Mouse (Mus musculus): ENCODE measurements around the gene Nubp2. TPM values are rescaled to one million over a fixed set of nuclear protein-coding genes. Genes with fewer than 3 reads are reported as not detected.

Nubp2 gene
- 10 to 100 TPM; 19.9 to 21.8 TPM for total RNA-seq (2021)
- long read RNA-seq, experiment 1, transcript Nubp2-201 (7 exons, 1,427 nt): major isoform, 38 of 51 reads
- long read RNA-seq, experiment 1, partial matches to known transcripts: 0 of 51 reads
- long read RNA-seq, experiment 1, other reads (novel, unspliced or antisense): 6 of 51 reads
- long read RNA-seq, experiment 2, transcript Nubp2-201 (7 exons, 1,427 nt): major isoform, 27 of 43 reads
- long read RNA-seq, experiment 2, partial matches to known transcripts: 3 of 43 reads
- long read RNA-seq, experiment 2, other reads (novel, unspliced or antisense): 5 of 43 reads

DNA sequence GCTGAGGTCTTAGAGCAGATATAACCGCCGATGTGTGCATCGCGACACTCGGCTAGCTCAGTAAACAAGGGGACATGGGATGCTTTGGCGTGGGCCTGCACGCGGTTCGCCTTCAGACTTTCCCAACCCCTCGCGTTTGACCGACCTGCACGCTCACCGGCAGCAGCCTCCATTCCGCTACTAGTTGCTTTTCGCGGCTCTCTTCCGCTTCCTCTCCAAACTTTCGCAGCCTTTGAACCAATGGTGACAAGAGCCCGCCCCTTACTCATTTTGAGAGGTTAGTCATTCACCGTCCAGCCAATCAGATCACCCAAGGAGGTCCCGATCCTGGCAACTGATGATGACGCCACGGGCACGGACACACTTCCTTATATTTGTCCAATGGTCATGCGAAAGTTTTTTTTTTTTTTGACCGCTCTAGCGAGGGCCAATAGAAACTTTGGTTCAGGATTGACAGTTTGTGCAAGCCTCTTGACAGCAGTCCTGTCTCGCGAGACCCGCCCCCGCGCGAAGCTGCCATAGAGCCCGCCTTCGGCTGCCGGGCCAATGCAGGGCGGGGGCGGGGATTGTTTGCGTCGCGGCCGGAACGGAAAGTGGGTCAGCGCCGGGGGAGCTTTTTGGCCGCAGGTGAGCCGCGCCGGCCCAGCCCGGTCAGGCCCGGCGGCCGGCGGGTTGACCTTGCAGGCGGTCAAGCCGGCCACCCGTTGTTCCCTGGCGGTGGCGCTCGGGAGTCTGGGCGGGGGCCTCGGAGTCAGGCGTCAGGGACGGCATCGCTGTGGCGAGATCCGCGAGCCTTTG lies at the start of gene Nubp2, which contains the start of gene Spsb3:
Gene Nubp2, minus strand, starts transcription at position 216 of the 798 bp plus-strand sequence.
Gene Spsb3, plus strand, starts transcription at position 510 of the 798 bp plus-strand sequence.
- intact Hi-C loops (cut with DNase I): no loop called here
- DNase-seq: peak; percentile 98

DNA sequence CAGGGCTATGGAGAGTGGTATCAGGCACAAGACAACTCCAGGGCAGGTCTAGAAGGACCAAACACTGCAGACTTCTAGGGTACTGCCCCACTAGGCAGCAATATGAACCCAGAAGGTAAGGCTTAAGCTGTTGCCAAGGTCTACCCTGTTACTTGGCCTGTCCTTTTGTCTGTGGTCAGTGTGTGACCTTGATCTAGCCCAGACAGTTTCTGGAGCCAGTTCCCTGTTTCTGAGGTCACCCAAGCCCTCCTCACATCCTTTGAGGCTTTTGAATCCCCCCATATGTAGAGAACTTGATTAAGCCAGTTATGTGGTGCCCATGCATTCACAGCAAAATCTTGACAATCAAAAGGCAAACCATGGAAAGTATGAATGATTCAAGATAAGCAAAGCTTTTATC lies 49.5 kb upstream of the Nubp2 start:
- intact Hi-C loops (cut with DNase I): loop anchor here (10.0 kb wide), 1 partner anchor 339 kb away; the partner anchor contains the start of gene Ube2i
- DNase-seq: no peak

GRCm38 (mm10) chr17:24934926-24935325 lies 48.8 kb upstream of the Nubp2 start:
- no peak for DNase-seq
- intact Hi-C loops (cut with DNase I): loop anchor here (10.0 kb wide), 1 partner anchor 340 kb away; the partner anchor contains the start of gene Ube2i

- DNase-seq: no peak
- intact Hi-C loops (cut with DNase I): loop anchor here (10.0 kb wide), 1 partner anchor 342 kb away; the partner anchor contains the start of gene Ube2i
Observed at GRCm38 (mm10) chr17:24933163-24933562, 47.0 kb upstream of the Nubp2 start.

GRCm38 (mm10) chr17:24932431-24932830 lies 46.3 kb upstream of the Nubp2 start:
- no peak for DNase-seq
- intact Hi-C loops (cut with DNase I): loop anchor here (10.0 kb wide), 1 partner anchor 342 kb away; the partner anchor contains the start of gene Ube2i

- DNase-seq: no peak
- intact Hi-C loops (cut with DNase I): no loop called here
Observed at GRCm38 (mm10) chr17:24929506-24929905, 43.4 kb upstream of the Nubp2 start.

DNA sequence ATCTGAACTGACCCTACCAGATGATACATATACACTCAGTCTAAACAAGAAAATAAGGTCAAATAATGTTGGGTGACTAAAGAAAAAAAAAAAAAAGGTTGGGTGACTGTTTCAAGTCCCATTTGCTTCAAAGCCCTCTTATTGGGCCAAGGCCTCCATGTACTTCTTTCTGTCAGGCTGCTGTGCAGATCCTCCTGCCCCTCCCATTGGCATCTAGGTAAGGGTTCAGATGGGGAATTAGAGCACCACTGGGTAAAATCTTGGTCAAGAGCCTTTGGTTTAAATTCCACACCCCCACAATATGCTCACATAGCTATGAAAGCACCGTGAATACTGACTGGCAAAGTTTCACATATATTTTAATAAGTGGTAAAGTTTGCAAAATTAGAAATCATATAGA lies 37.1 kb upstream of the Nubp2 start:
- intact Hi-C loops (cut with DNase I): no loop called here
- DNase-seq: no peak

GRCm38 (mm10) chr17:24913984-24914383 lies 27.8 kb upstream of the Nubp2 start:
- DNase-seq: no peak

DNA sequence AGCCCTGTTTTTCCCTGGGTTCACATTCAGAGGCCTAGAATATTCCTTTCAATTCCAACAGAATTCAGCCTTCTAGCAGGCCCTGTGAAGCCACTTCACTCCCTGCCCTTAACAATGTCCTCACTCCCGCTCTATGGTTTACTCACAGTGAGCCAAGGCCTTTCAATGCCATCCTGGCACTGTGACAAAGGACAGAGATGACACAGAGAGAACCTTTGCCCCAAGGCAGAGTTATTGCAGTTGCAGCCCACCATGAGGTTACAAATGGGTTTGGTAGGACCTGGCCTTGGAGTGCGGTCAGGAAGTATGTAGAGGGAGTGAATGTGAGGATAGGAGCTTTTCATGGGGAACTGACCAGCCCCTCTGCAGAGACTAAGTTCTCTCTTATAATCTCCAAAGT lies 21.4 kb upstream of the Nubp2 start:
- DNase-seq: no peak
- intact Hi-C loops (cut with DNase I): no loop called here

More at GRCm38 (mm10) chr17:24913984-24914383, 27.8 kb upstream of the Nubp2 start:
- intact Hi-C loops (cut with DNase I): no loop called here

GRCm38 (mm10) chr17:24903767-24904166 lies 17.6 kb upstream of the Nubp2 start:
- intact Hi-C loops (cut with DNase I): no loop called here
- DNase-seq: no peak

- intact Hi-C loops (cut with DNase I): no loop called here
Observed at GRCm38 (mm10) chr17:24902671-24903474, 16.7 kb upstream of the Nubp2 start.

DNA sequence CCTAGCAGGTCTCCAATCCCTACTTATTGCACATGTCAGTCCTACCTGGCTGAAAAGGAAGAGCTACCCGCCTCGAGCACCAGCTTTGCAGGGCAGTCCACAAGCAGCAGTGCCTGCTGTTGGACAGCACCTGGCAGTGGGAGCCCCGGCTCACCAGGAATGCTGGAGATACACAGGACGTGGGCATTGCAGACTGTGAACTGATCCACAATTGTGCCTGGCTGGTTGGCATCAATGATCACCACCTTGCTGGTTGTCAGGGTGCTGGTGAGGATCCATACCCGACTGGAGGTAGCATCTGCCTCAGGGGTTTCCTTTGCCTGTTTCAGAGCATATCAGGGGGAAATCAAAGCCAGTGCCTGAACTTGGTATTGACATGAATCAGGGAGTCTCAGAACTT lies 16.0 kb upstream of the Nubp2 start:
- no peak for DNase-seq
- intact Hi-C loops (cut with DNase I): no loop called here

More at GRCm38 (mm10) chr17:24902671-24903474, 16.7 kb upstream of the Nubp2 start:
- no peak for DNase-seq

GRCm38 (mm10) chr17:24900014-24900413 lies 13.9 kb upstream of the Nubp2 start:
- intact Hi-C loops (cut with DNase I): no loop called here
- no peak for DNase-seq

DNA sequence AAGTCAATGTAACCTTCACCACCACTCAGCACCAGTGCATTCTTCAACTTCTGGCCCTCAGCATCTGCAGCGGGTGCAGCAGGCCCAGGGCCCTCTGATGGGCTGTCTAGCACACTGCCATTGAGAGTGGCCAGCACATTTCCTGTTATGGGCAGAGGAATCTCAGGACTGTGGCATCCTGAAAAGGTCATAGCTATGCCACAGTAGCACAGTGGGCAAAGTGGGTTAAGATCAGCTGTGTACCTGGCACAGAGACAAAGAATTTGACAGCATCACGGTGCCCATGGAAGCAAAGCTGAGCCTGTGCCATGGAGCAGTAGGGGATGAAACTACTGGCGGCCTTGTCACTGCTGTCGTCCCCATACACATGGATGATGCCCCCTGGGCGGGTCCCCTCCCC lies 13.0 kb upstream of the Nubp2 start:
- peak in 1 of 2 experiments; percentile 65 for DNase-seq
- intact Hi-C loops (cut with DNase I): no loop called here

GRCm38 (mm10) chr17:24898041-24898854 lies 12.1 kb upstream of the Nubp2 start:
- intact Hi-C loops (cut with DNase I): no loop called here
- DNase-seq: no peak

- DNase-seq: no peak
- intact Hi-C loops (cut with DNase I): no loop called here
Observed at GRCm38 (mm10) chr17:24897600-24897999, 11.5 kb upstream of the Nubp2 start.

GRCm38 (mm10) chr17:24896993-24897269 lies 10.8 kb upstream of the Nubp2 start:
- DNase-seq: no peak
- intact Hi-C loops (cut with DNase I): no loop called here

DNA sequence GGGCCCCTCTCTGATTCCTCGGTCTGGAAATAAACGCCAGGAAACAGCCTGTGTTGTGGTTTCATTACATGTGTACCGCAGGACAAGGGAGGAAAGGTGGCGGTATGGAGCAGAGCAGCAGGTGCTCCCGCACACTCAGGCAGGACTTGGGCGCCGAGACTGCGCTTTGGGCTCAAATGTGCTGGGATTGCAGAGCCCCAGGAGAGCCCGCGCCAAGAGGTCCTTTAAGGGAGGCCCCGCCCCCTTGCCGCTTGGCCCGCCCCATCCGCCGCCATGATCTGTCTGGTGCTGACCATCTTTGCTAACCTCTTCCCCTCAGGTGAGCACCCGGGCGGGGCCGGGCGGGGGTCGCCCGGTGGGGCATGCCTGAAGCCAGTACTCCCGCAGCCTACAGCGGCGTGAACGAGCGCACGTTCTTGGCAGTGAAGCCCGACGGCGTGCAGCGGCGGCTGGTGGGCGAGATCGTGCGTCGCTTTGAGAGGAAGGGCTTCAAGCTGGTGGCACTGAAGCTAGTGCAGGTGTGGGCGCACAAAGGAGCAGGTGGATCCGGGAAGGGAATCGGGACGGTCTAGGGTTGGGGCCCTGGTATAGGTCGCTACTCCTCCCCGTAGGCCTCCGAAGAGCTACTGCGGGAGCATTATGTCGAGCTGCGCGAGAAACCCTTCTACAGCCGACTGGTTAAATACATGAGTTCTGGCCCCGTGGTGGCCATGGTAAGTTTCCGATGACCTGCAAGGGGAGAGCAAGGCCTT lies 10.3 kb upstream of the Nubp2 start, which contains the start of gene Nme3:
Gene Nme3, plus strand, starts transcription at position 260 of the 752 bp plus-strand sequence.
- intact Hi-C loops (cut with DNase I): no loop called here
- DNase-seq: peak; percentile 77

Data from heart, postnatal 14 days (tissue).